ENCODE assay signal across 25 mouse cellular contexts in the genomic region with DNA sequence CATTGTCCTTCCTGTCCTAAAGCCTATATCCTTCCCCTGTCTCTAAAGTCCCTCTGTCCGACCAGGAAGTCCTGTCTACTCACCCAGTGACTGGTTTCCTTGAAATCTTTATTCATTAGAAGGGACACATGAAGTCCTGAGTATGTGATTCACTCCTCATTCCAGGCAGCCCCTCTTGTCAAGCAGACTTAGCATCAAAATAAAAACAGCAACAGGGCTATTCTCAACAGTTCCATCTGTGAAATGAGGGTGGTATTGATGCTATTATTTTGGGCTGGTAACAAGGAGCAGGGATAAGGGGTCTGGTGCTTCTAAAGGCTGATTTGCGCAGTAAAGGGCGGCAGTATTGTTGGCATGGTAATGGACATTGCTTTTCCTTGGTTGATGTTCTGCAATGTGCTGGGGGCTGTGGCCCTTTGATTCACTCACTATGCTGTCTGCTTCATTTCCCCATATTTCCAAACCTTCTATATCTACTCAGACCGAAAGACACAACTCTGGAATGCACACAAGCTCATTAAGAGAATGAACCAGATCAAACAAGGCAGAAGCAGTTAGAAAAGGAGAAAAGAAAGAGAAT.
DNase-seq lines count a peak whose midpoint lies in the region; ATAC-seq lines count a peak whose summit lies in the region.
"Had no signal": no experiment of that assay in that cellular context is flagged by ENCODE, and none has a peak within 500 bp of the region (broad histone marks: within the 10 kb centered on the region; RNA-seq: fewer than 3 reads in every experiment).

No protein-coding gene starts in this region.

- no peak; the same call in 1 of the 2 replicates for ATAC-seq in embryonic facial prominence, embryonic 14.5 days (ENCODE audit: low read depth)
- peak; percentile 50; the same call in 1 of the 2 replicates for ATAC-seq in forebrain, embryonic 13.5 days
- no peak for ATAC-seq in forebrain, embryonic 15.5 days (replicated peaks)
- ATAC-seq: CD4-positive, CD25-positive, alpha-beta regulatory T cell, adult 4 months; forebrain, embryonic 16.5 days had no signal

- no peaks in the 10 kb centered on the region for H3K4me1 ChIP-seq in embryonic facial prominence, embryonic 14.5 days (ENCODE audit: control insufficient read depth, insufficient read depth, low read length)
- no peaks in the 10 kb centered on the region for H3K4me1 ChIP-seq in embryonic facial prominence, embryonic 10.5 days
- peaks cover 18% of the 10 kb centered on the region for H3K4me1 ChIP-seq in forebrain, embryonic 13.5 days
- no peaks in the 10 kb centered on the region for H3K4me1 ChIP-seq in forebrain, embryonic 15.5 days
- H3K4me1 ChIP-seq: embryonic facial prominence, embryonic 12.5 days; embryonic facial prominence, embryonic 15.5 days had no signal

- H3K9me3 ChIP-seq in embryonic facial prominence, embryonic 14.5 days (ENCODE audit: control insufficient read depth, low read length) = no peaks in the 10 kb centered on the region
- H3K9me3 ChIP-seq in embryonic facial prominence, embryonic 10.5 days = no peaks in the 10 kb centered on the region
- H3K9me3 ChIP-seq in forebrain, embryonic 13.5 days (replicated peaks) = no peaks in the 10 kb centered on the region
- H3K9me3 ChIP-seq in forebrain, embryonic 15.5 days = no peaks in the 10 kb centered on the region
- H3K9me3 ChIP-seq: embryonic facial prominence, embryonic 12.5 days; embryonic facial prominence, embryonic 15.5 days; forebrain, embryonic 10.5 days had no signal

- no peak overlapping the region for H3K27ac ChIP-seq in embryonic facial prominence, embryonic 14.5 days (replicated peaks; ENCODE audit: low read depth, low read length)
- no peak overlapping the region for H3K27ac ChIP-seq in embryonic facial prominence, embryonic 10.5 days (replicated peaks)
- no peak overlapping the region for H3K27ac ChIP-seq in forebrain, embryonic 13.5 days
- H3K27ac ChIP-seq in forebrain, embryonic 15.5 days (replicated peaks) = no peak overlapping the region
- H3K27ac ChIP-seq: embryonic facial prominence, embryonic 12.5 days; embryonic facial prominence, embryonic 15.5 days; forebrain, embryonic 10.5 days had no signal

- DNase-seq in embryonic facial prominence, embryonic 14.5 days (ENCODE audit: low spot score) = peak; percentile 3
- DNase-seq in embryonic facial prominence, embryonic 10.5 days (ENCODE audit: low spot score) = no peak
- peak; percentile 64 for DNase-seq in retina, postnatal 1 day
- no peak for DNase-seq in kidney, adult 9 months
- DNase-seq: adrenal gland, adult 2 months; adrenal gland, postnatal 10 days; adrenal gland, postnatal 25 days; B cell, adult 2 months; cerebellum, adult 11 months; cerebellum, adult 18-20 months; cerebellum, adult 8-10 months; cerebellum, adult 9-11 months; cerebellum, postnatal 14 days; cerebellum, postnatal 36 days; embryo, embryonic 11 days had no signal

- H3K4me2 ChIP-seq in embryonic facial prominence, embryonic 14.5 days (ENCODE audit: low read depth, low read length) = no peak overlapping the region
- H3K4me2 ChIP-seq in forebrain, embryonic 13.5 days = no peak overlapping the region
- H3K4me2 ChIP-seq in forebrain, embryonic 15.5 days (replicated peaks) = no peak overlapping the region
- H3K4me2 ChIP-seq: embryonic facial prominence, embryonic 12.5 days; embryonic facial prominence, embryonic 15.5 days had no signal

- no peaks in the 10 kb centered on the region for H3K36me3 ChIP-seq in embryonic facial prominence, embryonic 14.5 days (ENCODE audit: control insufficient read depth, insufficient read depth, low read length)
- H3K36me3 ChIP-seq in embryonic facial prominence, embryonic 10.5 days (replicated peaks) = no peaks in the 10 kb centered on the region
- no peaks in the 10 kb centered on the region for H3K36me3 ChIP-seq in forebrain, embryonic 13.5 days (ENCODE audit: poor library complexity, severe bottlenecking)
- H3K36me3 ChIP-seq in forebrain, embryonic 15.5 days = no peaks in the 10 kb centered on the region
- H3K36me3 ChIP-seq: embryonic facial prominence, embryonic 12.5 days; embryonic facial prominence, embryonic 15.5 days; forebrain, embryonic 10.5 days; G1E had no signal

- no peaks in the 10 kb centered on the region for H3K27me3 ChIP-seq in embryonic facial prominence, embryonic 14.5 days (replicated peaks; ENCODE audit: control insufficient read depth, insufficient read depth, low read length)
- no peaks in the 10 kb centered on the region for H3K27me3 ChIP-seq in embryonic facial prominence, embryonic 10.5 days (replicated peaks; ENCODE audit: low read depth, poor library complexity, severe bottlenecking)
- no peaks in the 10 kb centered on the region for H3K27me3 ChIP-seq in forebrain, embryonic 13.5 days
- no peaks in the 10 kb centered on the region for H3K27me3 ChIP-seq in forebrain, embryonic 15.5 days
- H3K27me3 ChIP-seq: CH12.LX; embryonic facial prominence, embryonic 12.5 days; embryonic facial prominence, embryonic 15.5 days had no signal

- no peak overlapping the region for H3K4me3 ChIP-seq in embryonic facial prominence, embryonic 14.5 days (ENCODE audit: low read depth, low read length)
- no peak overlapping the region for H3K4me3 ChIP-seq in embryonic facial prominence, embryonic 10.5 days
- no peak overlapping the region for H3K4me3 ChIP-seq in forebrain, embryonic 13.5 days
- H3K4me3 ChIP-seq in forebrain, embryonic 15.5 days = no peak overlapping the region
- H3K4me3 ChIP-seq: embryonic facial prominence, embryonic 12.5 days; embryonic facial prominence, embryonic 15.5 days; erythroblast, embryonic 14.5 days; forebrain, embryonic 10.5 days had no signal

- 82% methylated on average over 4 of the region's 4 CpGs for WGBS in embryonic facial prominence, embryonic 14.5 days
- 77% methylated on average over 4 of the region's 4 CpGs for WGBS in embryonic facial prominence, embryonic 10.5 days
- 37% methylated on average over 4 of the region's 4 CpGs for WGBS in forebrain, embryonic 13.5 days
- WGBS in forebrain, embryonic 15.5 days = 29% methylated on average over 4 of the region's 4 CpGs

- no peak overlapping the region for H3K9ac ChIP-seq in embryonic facial prominence, embryonic 14.5 days (ENCODE audit: low read depth, low read length)
- H3K9ac ChIP-seq in forebrain, embryonic 13.5 days = no peak overlapping the region
- no peak overlapping the region for H3K9ac ChIP-seq in forebrain, embryonic 15.5 days (replicated peaks)
- H3K9ac ChIP-seq: embryonic facial prominence, embryonic 12.5 days; embryonic facial prominence, embryonic 15.5 days had no signal

Comparison
In these comparisons a context has a peak if more than half of its experiments do, and no peak if none do; other contexts are left out.
1. DNase-seq: peak in embryonic facial prominence, embryonic 14.5 days (single experiment) and retina, postnatal 1 day (single experiment); none in embryonic facial prominence, embryonic 10.5 days (single experiment) and kidney, adult 9 months (single experiment).